22 mouse cellular contexts compared by ENCODE assay signal in genomic region chr17:36952631-36953030, GRCm38 (mm10). TPM values are rescaled to one million over a fixed set of nuclear protein-coding genes. Genes with fewer than 3 reads are reported as not detected.
"Had no signal": no experiment of that assay in that cellular context is flagged by ENCODE, and none has a peak within 500 bp of the region (broad histone marks: within the 10 kb centered on the region; RNA-seq: fewer than 3 reads in every experiment).

No protein-coding gene starts in this region.

- H3K9me3 ChIP-seq: limb, embryonic 12.5 days; limb, embryonic 15.5 days; megakaryocyte, embryonic 14.5 days; midbrain, embryonic 10.5 days had no signal

- ATAC-seq: liver, postnatal 0 days had no signal

- H3K27me3 ChIP-seq: limb, embryonic 15.5 days had no signal

- DNase-seq: kidney, adult 9 months; kidney, postnatal 14 days; kidney, postnatal 4 days; left cerebral cortex, postnatal 4 days; liver, postnatal 0 days; lung, embryonic 14.5 days; thymus, postnatal 25 days had no signal

- H3K27ac ChIP-seq: liver, embryonic 14.5 days had no signal

- H3K9ac ChIP-seq: limb, embryonic 12.5 days; limb, embryonic 15.5 days; liver, postnatal 0 days; lung, embryonic 14.5 days had no signal

RNA-seq across cellular contexts. Expression of gene 2410137M14Rik, which starts 28.4 kb away (rescaled TPM):
- total RNA-seq: layer of hippocampus, adult 18-20 months; layer of hippocampus, postnatal 14 days; left cerebral cortex, postnatal 14 days had no signal
- polyA plus RNA-seq: kidney, embryonic 16.5 days; limb, embryonic 12.5 days; liver, embryonic 11.5 days; liver, embryonic 14.5 days; liver, postnatal 0 days; lung, embryonic 14.5 days; midbrain, embryonic 10.5 days; neural tube, embryonic 11.5 days; small intestine, adult 2 months; spleen, adult 2 months; stomach, embryonic 16.5 days; thymus, postnatal 0 days had no signal
